Mouse (Mus musculus): Measurements from ENCODE around the gene Hsph1. TPM values are rescaled to one million over a fixed set of nuclear protein-coding genes. Genes with fewer than 3 reads are reported as not detected.

Hsph1 gene
- polyA plus RNA-seq, 1 experiment from 2014 or later: 13.4 TPM

- H3K4me2 ChIP-seq (replicated peaks; ENCODE audit: low read depth): no peak overlapping the region
- no peak overlapping the region for H3K27ac ChIP-seq (replicated peaks)
- H3K4me3 ChIP-seq (ENCODE audit: low read depth, low read length): no peak overlapping the region
- DNase-seq (ENCODE audit: low spot score) (no peak), ATAC-seq (ENCODE audit: low FRiP score, low TSS enrichment) (no peak)
- no peaks in the 10 kb centered on the region for H3K4me1 ChIP-seq (replicated peaks; ENCODE audit: control insufficient read depth, insufficient read depth)
- H3K9ac ChIP-seq (ENCODE audit: low read length): no peak overlapping the region
- TF ChIP-seq EP300 (optimal IDR thresholded peaks at IDR 0.05): no peak
- TF ChIP-seq CTCF (IDR thresholded peaks at IDR 0.05; ENCODE audit: low read depth): no peak
- H3K9me3 ChIP-seq (ENCODE audit: control insufficient read depth, low read length): no peaks in the 10 kb centered on the region
- no peaks in the 10 kb centered on the region for H3K27me3 ChIP-seq (ENCODE audit: control insufficient read depth, insufficient read depth, low read length)
- H3K36me3 ChIP-seq (ENCODE audit: control insufficient read depth, insufficient read depth, low read length): peaks cover 47% of the 10 kb centered on the region
- WGBS: 34% methylated on average over 6 of the region's 6 CpGs
Measured at GRCm38 (mm10) chr5:149622644-149623043, 13.5 kb downstream of the Hsph1 start.

GRCm38 (mm10) chr5:149622152-149622551 lies 14.0 kb downstream of the Hsph1 start:
- Histone ChIP-seq H3K4me3 (ENCODE audit: low read depth, low read length) (no peak overlapping the region), H3K4me2 (replicated peaks; ENCODE audit: low read depth) (no peak overlapping the region), H3K27me3 (ENCODE audit: control insufficient read depth, insufficient read depth, low read length) (no peaks in the 10 kb centered on the region), H3K9me3 (ENCODE audit: control insufficient read depth, low read length) (no peaks in the 10 kb centered on the region), H3K27ac (replicated peaks) (no peak overlapping the region), H3K9ac (ENCODE audit: low read length) (no peak overlapping the region), H3K4me1 (replicated peaks; ENCODE audit: control insufficient read depth, insufficient read depth) (no peaks in the 10 kb centered on the region), H3K36me3 (ENCODE audit: control insufficient read depth, insufficient read depth, low read length) (peaks cover 45% of the 10 kb centered on the region)
- ATAC-seq (ENCODE audit: low FRiP score, low TSS enrichment) (no peak), DNase-seq (ENCODE audit: low spot score) (no peak)
- WGBS: 64% methylated on average over 7 of the region's 7 CpGs
- TF ChIP-seq EP300 (optimal IDR thresholded peaks at IDR 0.05) (no peak), CTCF (IDR thresholded peaks at IDR 0.05; ENCODE audit: low read depth) (no peak)

GRCm38 (mm10) chr5:149617776-149618425 lies 18.3 kb downstream of the Hsph1 start:
- Histone ChIP-seq H3K9me3 (ENCODE audit: control insufficient read depth, low read length) (no peaks in the 10 kb centered on the region), H3K4me1 (replicated peaks; ENCODE audit: control insufficient read depth, insufficient read depth) (no peaks in the 10 kb centered on the region), H3K36me3 (ENCODE audit: control insufficient read depth, insufficient read depth, low read length) (peaks cover 24% of the 10 kb centered on the region), H3K4me2 (replicated peaks; ENCODE audit: low read depth) (no peak overlapping the region), H3K4me3 (ENCODE audit: low read depth, low read length) (no peak overlapping the region), H3K9ac (ENCODE audit: low read length) (no peak overlapping the region), H3K27me3 (ENCODE audit: control insufficient read depth, insufficient read depth, low read length) (no peaks in the 10 kb centered on the region), H3K27ac (replicated peaks) (no peak overlapping the region)
- TF ChIP-seq CTCF (IDR thresholded peaks at IDR 0.05; ENCODE audit: low read depth) (no peak), EP300 (optimal IDR thresholded peaks at IDR 0.05) (no peak)
- ATAC-seq (ENCODE audit: low FRiP score, low TSS enrichment) (no peak), DNase-seq (ENCODE audit: low spot score) (no peak)
- WGBS: 94% methylated on average over 6 of the region's 6 CpGs

- Histone ChIP-seq H3K9ac (ENCODE audit: low read length) (no peak overlapping the region), H3K4me3 (ENCODE audit: low read depth, low read length) (no peak overlapping the region), H3K27ac (replicated peaks) (no peak overlapping the region), H3K4me2 (replicated peaks; ENCODE audit: low read depth) (no peak overlapping the region), H3K27me3 (ENCODE audit: control insufficient read depth, insufficient read depth, low read length) (no peaks in the 10 kb centered on the region), H3K9me3 (ENCODE audit: control insufficient read depth, low read length) (no peaks in the 10 kb centered on the region), H3K4me1 (replicated peaks; ENCODE audit: control insufficient read depth, insufficient read depth) (no peaks in the 10 kb centered on the region), H3K36me3 (ENCODE audit: control insufficient read depth, insufficient read depth, low read length) (peaks cover 24% of the 10 kb centered on the region)
- TF ChIP-seq EP300 (optimal IDR thresholded peaks at IDR 0.05): no peak
- TF ChIP-seq CTCF (IDR thresholded peaks at IDR 0.05; ENCODE audit: low read depth): no peak
- DNase-seq (ENCODE audit: low spot score): no peak
- ATAC-seq (ENCODE audit: low FRiP score, low TSS enrichment): no peak
- WGBS: 85% methylated on average over 10 of the region's 10 CpGs
Measured at GRCm38 (mm10) chr5:149616817-149617216, 19.4 kb downstream of the Hsph1 start.

GRCm38 (mm10) chr5:149616138-149616537 lies 20.0 kb downstream of the Hsph1 start:
- peaks cover 24% of the 10 kb centered on the region for H3K36me3 ChIP-seq (ENCODE audit: control insufficient read depth, insufficient read depth, low read length)
- DNase-seq (ENCODE audit: low spot score): no peak
- no peak overlapping the region for H3K27ac ChIP-seq (replicated peaks)
- no peaks in the 10 kb centered on the region for H3K4me1 ChIP-seq (replicated peaks; ENCODE audit: control insufficient read depth, insufficient read depth)
- 0 out of 2 replicates have a peak, but pooled peaks have one; percentile 18 for ATAC-seq (ENCODE audit: low FRiP score, low TSS enrichment)
- H3K27me3 ChIP-seq (ENCODE audit: control insufficient read depth, insufficient read depth, low read length): no peaks in the 10 kb centered on the region
- H3K4me2 ChIP-seq (replicated peaks; ENCODE audit: low read depth): no peak overlapping the region
- no peak overlapping the region for H3K9ac ChIP-seq (ENCODE audit: low read length)
- TF ChIP-seq CTCF (IDR thresholded peaks at IDR 0.05; ENCODE audit: low read depth) (no peak), EP300 (optimal IDR thresholded peaks at IDR 0.05) (no peak)
- H3K4me3 ChIP-seq (ENCODE audit: low read depth, low read length): no peak overlapping the region
- no peaks in the 10 kb centered on the region for H3K9me3 ChIP-seq (ENCODE audit: control insufficient read depth, low read length)
- WGBS: 33% methylated on average over 1 of the region's 1 CpGs

GRCm38 (mm10) chr5:149612740-149613139 lies 23.4 kb downstream of the Hsph1 start:
- WGBS: 37% methylated on average over 10 of the region's 10 CpGs
- Histone ChIP-seq H3K27me3 (ENCODE audit: control insufficient read depth, insufficient read depth, low read length) (no peaks in the 10 kb centered on the region), H3K27ac (replicated peaks) (no peak overlapping the region), H3K9ac (ENCODE audit: low read length) (no peak overlapping the region), H3K36me3 (ENCODE audit: control insufficient read depth, insufficient read depth, low read length) (peaks cover 5% of the 10 kb centered on the region), H3K4me3 (ENCODE audit: low read depth, low read length) (no peak overlapping the region), H3K9me3 (ENCODE audit: control insufficient read depth, low read length) (no peaks in the 10 kb centered on the region), H3K4me2 (replicated peaks; ENCODE audit: low read depth) (no peak overlapping the region), H3K4me1 (replicated peaks; ENCODE audit: control insufficient read depth, insufficient read depth) (no peaks in the 10 kb centered on the region)
- TF ChIP-seq EP300 (optimal IDR thresholded peaks at IDR 0.05) (no peak), CTCF (IDR thresholded peaks at IDR 0.05; ENCODE audit: low read depth) (0 out of 2 replicates have a peak, but pooled peaks have one; percentile 2)
- ATAC-seq (ENCODE audit: low FRiP score, low TSS enrichment) (no peak), DNase-seq (ENCODE audit: low spot score) (no peak)

Data from stomach, postnatal 0 days (tissue).